Mouse (Mus musculus): Measurements from ENCODE around the gene Dand5.

- TF ChIP-seq CTCF (IDR thresholded peaks at IDR 0.05; ENCODE audit: low read depth, low read length), result no peak
- no peak for TF ChIP-seq POLR2A (IDR thresholded peaks at IDR 0.05; ENCODE audit: extremely low read depth, insufficient read depth, low read length)
Observed at GRCm38 (mm10) chr8:84856434-84856833, 33.8 kb upstream of the Dand5 start.

Data from liver, adult 2 months (tissue).